Mouse (Mus musculus): Measurements from ENCODE around the gene Gpcpd1.

DNA sequence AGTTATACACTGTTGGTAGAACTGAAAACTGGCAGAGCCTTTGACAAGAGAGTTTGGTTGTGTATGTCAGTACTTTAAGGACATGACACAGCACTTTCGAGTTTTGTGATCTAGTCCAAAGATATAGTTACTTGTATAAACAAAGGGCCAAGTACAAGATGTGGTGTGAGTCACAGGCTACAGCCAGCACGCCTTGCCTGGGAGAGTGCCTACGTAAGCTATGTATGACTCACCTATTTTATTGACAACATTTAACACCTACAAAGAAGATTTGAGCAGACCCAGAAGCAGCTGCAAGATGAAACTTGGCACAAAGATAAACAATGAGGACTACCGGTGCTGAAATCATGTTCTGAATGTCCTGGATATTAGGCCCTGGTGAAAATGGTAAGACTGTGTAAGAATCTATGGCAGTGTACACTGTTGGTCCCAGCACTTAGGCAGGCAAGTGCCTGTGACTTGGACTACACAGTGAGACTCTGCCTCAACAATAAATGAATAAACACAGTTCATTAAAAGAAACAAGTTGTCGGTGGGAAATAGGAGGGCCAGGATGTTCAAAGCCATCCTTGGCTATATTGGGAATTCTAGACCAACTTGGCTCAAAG, 26.2 kb upstream of the Gpcpd1 start:
- TF ChIP-seq POLR2A (IDR thresholded peaks at IDR 0.05; ENCODE audit: low read depth, low read length) (no peak), CTCF (IDR thresholded peaks at IDR 0.05; ENCODE audit: extremely low read depth, insufficient read length, insufficient replicate concordance, low read depth, low read length) (no peak)

Data from small intestine, adult 2 months (tissue).